Mouse (Mus musculus) liver, embryonic 14.5 days (tissue): ENCODE data around the gene Mfsd2b. TPM values are rescaled to one million over a fixed set of nuclear protein-coding genes. Genes with fewer than 3 reads are reported as not detected.

Source experiments
- ATAC-seq: fragments of 200-750 bp; cut with Nextera tagmentation; 2 replicates; pipeline ENCODE4 v1.8.0; 2017; ENCODE audit warnings: moderate number of reproducible peaks, mild to moderate bottlenecking, moderate library complexity; ENCODE audit not compliant: insufficient read depth
- DNase-seq, 3 experiments: peaks; one replicate each; pipeline ENCODE4 v3.0.0-alpha.2; 2012 to 2013; ENCODE audit warnings: low read depth in 3 of 3, low spot score in 3 of 3
- H3K27ac ChIP-seq: fragments of 300-500 bp; sonication (generic); 2 replicates; pipeline ENCODE4 v1.5.1; 2014; ENCODE audit warnings: moderate library complexity, mild to moderate bottlenecking, control low read depth, inconsistent platforms
- H3K27me3 ChIP-seq: fragments of 300-500 bp; sonication (generic); 2 replicates; pipeline ENCODE4 v1.6.1; 2014; ENCODE audit warnings: mild to moderate bottlenecking, low read length, moderate library complexity; ENCODE audit not compliant: control insufficient read depth, insufficient read depth
- H3K36me3 ChIP-seq: fragments of 300-500 bp; sonication (generic); replicated peaks from 2 replicates; pipeline ENCODE4 v1.6.1; 2014; ENCODE audit warnings: low read depth; ENCODE audit not compliant: control insufficient read depth, insufficient read depth
- H3K4me1 ChIP-seq, 2 experiments: fragments of 200-500 bp in 1 of 2; fragments of 300-500 bp in 1 of 2; sonication (generic) in 1 of 2; replicated peaks; 2 replicates each; pipeline ENCODE4 v1.6.1; 2012 to 2014; ENCODE audit warnings: antibody characterized with exemption in 1 of 2, inconsistent platforms in 1 of 2, low read length in 1 of 2; ENCODE audit not compliant: control insufficient read depth in 2 of 2, insufficient read depth in 2 of 2
- H3K4me2 ChIP-seq: fragments of 300-500 bp; sonication (generic); 2 replicates; pipeline ENCODE4 v1.6.1; 2014; ENCODE audit warnings: low read depth, mild to moderate bottlenecking, control low read depth, moderate library complexity
- H3K4me3 ChIP-seq, 2 experiments: fragments of 200-500 bp in 1 of 2; fragments of 300-500 bp in 1 of 2; sonication (generic) in 1 of 2; 2 replicates each; pipeline ENCODE4 v1.5.1; 2012 to 2014; ENCODE audit warnings: low read depth in 2 of 2, low read length in 2 of 2, mild to moderate bottlenecking in 2 of 2, control low read depth in 1 of 2, inconsistent platforms in 1 of 2, moderate library complexity in 1 of 2; ENCODE audit not compliant: insufficient read depth in 1 of 2
- H3K9ac ChIP-seq: fragments of 300-500 bp; sonication (generic); replicated peaks from 2 replicates; pipeline ENCODE4 v1.6.1; 2014; ENCODE audit warnings: mild to moderate bottlenecking, control low read depth, moderate library complexity
- H3K9me3 ChIP-seq: fragments of 300-500 bp; sonication (generic); 2 replicates; pipeline ENCODE4 v1.6.1; 2016; ENCODE audit warnings: low read length, mixed read lengths; ENCODE audit not compliant: control insufficient read depth
- CTCF ChIP-seq: IDR thresholded peaks from 2 replicates; pipeline ENCODE4 v1.5.1; 2016; ENCODE audit warnings: antibody characterized with exemption, low read depth, control low read depth
- EP300 ChIP-seq: IDR thresholded peaks from 2 replicates; pipeline ENCODE4 v1.6.1; 2016; ENCODE audit warnings: antibody characterized with exemption, low read depth
- WGBS: fragments of 180-500 bp; shearing (Covaris S2); extraction: QIAGEN DNeasy Blood & Tissue Kit; methylation state at CpG from one replicate; pipeline ENCODE4 v1.1.7; 2014; ENCODE audit not compliant: insufficient replicate concordance; 5-methylcytosine and 5-hydroxymethylcytosine counted together
- polyA plus RNA-seq, 2 experiments: library from polyadenylated mRNA; depleted of rRNA in 1 of 2; stranded (reverse) in 1 of 2; unstranded in 1 of 2; fragments of >200 nt; fragmentation: Nextera tagmentation in 1 of 2; extraction: Ambion mirVana in 1 of 2; gene quantifications; 2 replicates each; pipeline versions ENCODE4 v1.2.1 to v1.2.3; 2012 to 2014

The Mfsd2b gene
- polyA plus RNA-seq, 2 experiments, result 45.9 to 54.6 TPM

- H3K36me3 ChIP-seq, result no peaks in the 10 kb centered on the region; the same call in 1 of the 2 replicates
- peak in 1 of 3 experiments; percentile 19 for DNase-seq
- peaks cover 10 to 11% of the 10 kb centered on the region in 2 experiments; a peak in 2 of 4 replicates for H3K4me1 ChIP-seq
- H3K27me3 ChIP-seq, result no peaks in the 10 kb centered on the region
- peak overlapping the region; percentile 66 to 98 for H3K4me3 ChIP-seq
- WGBS, result 12% methylated on average over 7 of the region's 7 CpGs
- no peak for ATAC-seq
- no peak for TF ChIP-seq EP300
- no peak for TF ChIP-seq CTCF
- peak overlapping the region; percentile 89 for H3K27ac ChIP-seq
- H3K9me3 ChIP-seq, result no peaks in the 10 kb centered on the region
- peak overlapping the region; percentile 98 for H3K9ac ChIP-seq
- peak overlapping the region; percentile 97 for H3K4me2 ChIP-seq
These were observed 32.3 kb upstream of the Mfsd2b start for GRCm38 (mm10) chr12:4906476-4906875.

- Histone ChIP-seq H3K9me3 (no peaks in the 10 kb centered on the region), H3K27ac (peak overlapping the region; percentile 89), H3K27me3 (no peaks in the 10 kb centered on the region), H3K9ac (peak overlapping the region; percentile 98), H3K36me3 (peaks cover 3% of the 10 kb centered on the region), H3K4me1 (peaks cover 10 to 11% of the 10 kb centered on the region in 2 experiments; a peak in 2 of 4 replicates), H3K4me3 (peak overlapping the region; percentile 66 to 98), H3K4me2 (peak overlapping the region; percentile 97)
- TF ChIP-seq CTCF, result peak; percentile 40; the same call in 1 of the 2 replicates
- TF ChIP-seq EP300, result no peak
- no peak for ATAC-seq
- peak; percentile 30 to 36 (median 31) for DNase-seq
- WGBS, result 44% methylated on average over 7 of the region's 7 CpGs
These were observed 31.8 kb upstream of the Mfsd2b start for GRCm38 (mm10) chr12:4905946-4906345.

- no peak for TF ChIP-seq CTCF
- TF ChIP-seq EP300, result no peak
- ATAC-seq (no peak), DNase-seq (no peak)
- no peak overlapping the region for H3K9ac ChIP-seq
- H3K27ac ChIP-seq, result no peak overlapping the region
- peaks cover 23% of the 10 kb centered on the region for H3K36me3 ChIP-seq
- 89% methylated on average over 5 of the region's 5 CpGs for WGBS
- H3K27me3 ChIP-seq, result no peaks in the 10 kb centered on the region
- no peaks in the 10 kb centered on the region for H3K4me1 ChIP-seq
- no peak overlapping the region for H3K4me3 ChIP-seq
- H3K4me2 ChIP-seq, result no peak overlapping the region
- no peaks in the 10 kb centered on the region for H3K9me3 ChIP-seq
These were observed 23.9 kb upstream of the Mfsd2b start for GRCm38 (mm10) chr12:4898024-4898423.

GRCm38 (mm10) chr12:4889891-4890290, 15.7 kb upstream of the Mfsd2b start:
- DNase-seq, result no peak
- ATAC-seq, result no peak
- Histone ChIP-seq H3K27me3 (no peaks in the 10 kb centered on the region), H3K4me1 (peaks cover 8 to 9% of the 10 kb centered on the region in 2 experiments), H3K4me2 (no peak overlapping the region), H3K36me3 (peaks cover 26% of the 10 kb centered on the region), H3K9me3 (no peaks in the 10 kb centered on the region), H3K27ac (no peak overlapping the region), H3K9ac (no peak overlapping the region), H3K4me3 (no peak overlapping the region)
- 46% methylated on average over 1 of the region's 1 CpGs for WGBS
- TF ChIP-seq CTCF, result no peak
- TF ChIP-seq EP300, result 0 out of 2 replicates have a peak, but pooled peaks have one; percentile 8

GRCm38 (mm10) chr12:4889251-4889650, 15.1 kb upstream of the Mfsd2b start:
- Histone ChIP-seq H3K27me3 (no peaks in the 10 kb centered on the region), H3K9me3 (no peaks in the 10 kb centered on the region), H3K36me3 (peaks cover 26% of the 10 kb centered on the region), H3K27ac (no peak overlapping the region), H3K4me3 (no peak overlapping the region), H3K4me1 (peaks cover 8 to 9% of the 10 kb centered on the region in 2 experiments), H3K9ac (no peak overlapping the region), H3K4me2 (no peak overlapping the region)
- WGBS, result 81% methylated on average over 2 of the region's 2 CpGs
- TF ChIP-seq CTCF (no peak), EP300 (no peak)
- no peak for DNase-seq
- ATAC-seq, result no peak
